Mouse (Mus musculus) C2C12 (cell line): ENCODE data around the gene Osbpl9. TPM values are rescaled to one million over a fixed set of nuclear protein-coding genes. Genes with fewer than 3 reads are reported as not detected.

Experiments used
- H3K27me3 ChIP-seq: one replicate; pipeline ENCODE4 v1.6.1; 2011; ENCODE audit not compliant: control insufficient read depth, insufficient read depth, insufficient read length
- H3K36me3 ChIP-seq: one replicate; pipeline ENCODE4 v1.6.1; 2011; ENCODE audit not compliant: control insufficient read depth, insufficient read depth
- H3K4me3 ChIP-seq: one replicate; pipeline ENCODE4 v1.5.1; 2011; ENCODE audit warnings: mild to moderate bottlenecking, control low read depth; ENCODE audit not compliant: poor library complexity, insufficient read depth, severe bottlenecking
- H3K79me2 ChIP-seq: one replicate; pipeline ENCODE4 v1.6.1; 2011; ENCODE audit not compliant: control insufficient read depth, insufficient read depth
- H3K79me3 ChIP-seq: one replicate; pipeline ENCODE4 v1.6.1; 2011; ENCODE audit warnings: low read depth, control low read depth
- H3ac ChIP-seq: one replicate; pipeline ENCODE3; 2011; ENCODE audit warnings: low read depth; ENCODE audit not compliant: control insufficient read depth, insufficient read length
- CEBPB ChIP-seq: IDR thresholded peaks from one replicate; pipeline ENCODE4 v1.6.1; 2011; ENCODE audit warnings: low read depth, mild to moderate bottlenecking, control low read depth, moderate library complexity
- CTCF ChIP-seq: IDR thresholded peaks from one replicate; pipeline ENCODE4 v1.5.1; 2011; ENCODE audit not compliant: control insufficient read depth, insufficient read depth, insufficient read length
- FOSL1 ChIP-seq: IDR thresholded peaks from one replicate; pipeline ENCODE4 v1.8.0; 2011; ENCODE audit warnings: mild to moderate bottlenecking, low read length; ENCODE audit not compliant: poor library complexity, insufficient read depth, severe bottlenecking
- MAX ChIP-seq: IDR thresholded peaks from one replicate; pipeline ENCODE4 v1.6.1; 2011; ENCODE audit warnings: mild to moderate bottlenecking, control low read depth
- MYOD1 ChIP-seq: IDR thresholded peaks from one replicate; pipeline ENCODE4 v1.6.1; 2011; ENCODE audit warnings: low read depth; ENCODE audit not compliant: control insufficient read depth, insufficient read length
- MYOG ChIP-seq: IDR thresholded peaks from one replicate; pipeline ENCODE4 v1.6.1; 2011; ENCODE audit not compliant: control insufficient read depth, insufficient read length; ENCODE audit errors: extremely low read depth
- USF1 ChIP-seq: IDR thresholded peaks from one replicate; pipeline ENCODE4 v1.6.1; 2011; ENCODE audit warnings: low read depth, mild to moderate bottlenecking, control low read depth, moderate library complexity
- polyA plus RNA-seq: library from polyadenylated mRNA; unstranded; fragments of >200 nt; fragmentation: generic; extraction: Trizol; gene quantifications from one replicate; pipeline ENCODE4 v1.2.1, GENCODE M21; 2012; ENCODE audit warnings: missing spikeins

The Osbpl9 gene
- polyA plus RNA-seq, 1 experiment: 27.2 TPM

DNA sequence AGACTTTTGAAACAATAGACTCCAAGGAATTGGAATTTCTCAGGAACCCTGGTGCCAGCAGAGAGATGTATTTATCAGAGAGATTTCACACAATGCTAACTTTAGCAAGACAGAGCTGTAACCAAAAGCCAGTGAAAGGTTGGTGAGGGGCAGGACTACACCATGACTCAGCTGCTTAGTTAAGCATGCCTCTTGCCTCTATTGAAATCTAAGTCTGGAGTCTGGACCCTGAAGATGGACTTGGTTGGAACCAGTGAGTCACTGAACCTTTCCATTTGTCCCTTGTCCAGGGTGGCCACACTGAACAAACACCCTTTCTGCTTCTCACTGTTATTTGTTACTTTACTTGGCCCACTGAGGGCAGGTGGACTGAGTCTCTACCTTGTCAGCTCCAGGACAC lies 26.4 kb downstream of the Osbpl9 start:
- Histone ChIP-seq H3K36me3 (no peaks in the 10 kb centered on the region), H3ac (no peak overlapping the region), H3K79me3 (no peaks in the 10 kb centered on the region), H3K79me2 (no peaks in the 10 kb centered on the region), H3K4me3 (no peak overlapping the region), H3K27me3 (no peaks in the 10 kb centered on the region)
- TF ChIP-seq FOSL1 (no peak), CTCF (no peak)

- Histone ChIP-seq H3K36me3 (no peaks in the 10 kb centered on the region), H3K79me3 (no peaks in the 10 kb centered on the region), H3K27me3 (no peaks in the 10 kb centered on the region), H3ac (no peak overlapping the region), H3K79me2 (no peaks in the 10 kb centered on the region), H3K4me3 (no peak overlapping the region)
- no peak for TF ChIP-seq CEBPB
- no peak for TF ChIP-seq CTCF
- TF ChIP-seq MYOG: no peak
- TF ChIP-seq FOSL1: no peak
- no peak for TF ChIP-seq MYOD1
- TF ChIP-seq USF1: no peak
- TF ChIP-seq MAX: no peak
Measured at GRCm38 (mm10) chr4:109173775-109174440, 28.2 kb downstream of the Osbpl9 start.

GRCm38 (mm10) chr4:109173369-109173768 lies 28.7 kb downstream of the Osbpl9 start:
- TF ChIP-seq MAX: no peak
- TF ChIP-seq USF1: no peak
- TF ChIP-seq CTCF: no peak
- no peak for TF ChIP-seq MYOD1
- no peak for TF ChIP-seq FOSL1
- TF ChIP-seq MYOG: no peak
- TF ChIP-seq CEBPB: no peak
- Histone ChIP-seq H3K4me3 (no peak overlapping the region), H3K27me3 (no peaks in the 10 kb centered on the region), H3K36me3 (no peaks in the 10 kb centered on the region), H3K79me2 (no peaks in the 10 kb centered on the region), H3K79me3 (no peaks in the 10 kb centered on the region), H3ac (no peak overlapping the region)

- TF ChIP-seq CTCF (peak; percentile 32), USF1 (no peak)
- Histone ChIP-seq H3K27me3 (no peaks in the 10 kb centered on the region), H3ac (no peak overlapping the region), H3K36me3 (no peaks in the 10 kb centered on the region), H3K79me3 (no peaks in the 10 kb centered on the region), H3K4me3 (no peak overlapping the region), H3K79me2 (no peaks in the 10 kb centered on the region)
Measured at GRCm38 (mm10) chr4:109165521-109166173, 36.4 kb downstream of the Osbpl9 start.

GRCm38 (mm10) chr4:109156481-109157261 lies 45.4 kb downstream of the Osbpl9 start:
- Histone ChIP-seq H3K27me3 (no peaks in the 10 kb centered on the region), H3K79me2 (no peaks in the 10 kb centered on the region), H3K79me3 (no peaks in the 10 kb centered on the region), H3ac (no peak overlapping the region), H3K4me3 (no peak overlapping the region), H3K36me3 (peaks cover 4% of the 10 kb centered on the region)
- TF ChIP-seq CEBPB (no peak), CTCF (no peak), FOSL1 (no peak), MAX (no peak), MYOG (no peak), USF1 (no peak)

DNA sequence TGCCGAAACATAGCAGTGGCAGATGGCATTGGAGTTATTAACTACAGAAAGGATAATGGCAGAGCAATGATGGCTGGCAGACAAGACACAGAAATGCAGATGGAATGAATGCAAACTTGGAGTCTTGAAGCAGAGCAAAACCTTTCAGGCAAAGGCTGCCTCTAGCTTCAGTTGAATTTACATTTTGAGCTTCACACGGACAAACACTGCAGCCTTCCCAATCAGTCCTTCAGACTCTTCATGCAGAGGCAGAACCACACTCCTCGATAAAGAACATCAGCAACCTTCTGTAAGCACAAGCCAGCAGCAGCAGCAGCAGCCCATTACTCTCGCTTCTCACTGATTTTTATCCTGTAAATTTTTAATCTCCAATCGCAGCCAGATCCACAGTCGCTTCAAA lies 46.0 kb downstream of the Osbpl9 start:
- Histone ChIP-seq H3K79me2 (no peaks in the 10 kb centered on the region), H3K4me3 (no peak overlapping the region), H3K27me3 (no peaks in the 10 kb centered on the region), H3K79me3 (no peaks in the 10 kb centered on the region), H3ac (no peak overlapping the region), H3K36me3 (peaks cover 4% of the 10 kb centered on the region)
- TF ChIP-seq MYOD1: no peak
- no peak for TF ChIP-seq CEBPB
- no peak for TF ChIP-seq FOSL1
- no peak for TF ChIP-seq MAX
- TF ChIP-seq CTCF: no peak
- TF ChIP-seq USF1: no peak
- TF ChIP-seq MYOG: no peak
